Mouse (Mus musculus): Measurements from ENCODE around the gene Gm28372. TPM values are rescaled to one million over a fixed set of nuclear protein-coding genes. Genes with fewer than 3 reads are reported as not detected.
A peak's percentile ranks its signal among the peaks of the same experiment; 100 is the strongest.

Gm28372 gene
- polyA plus RNA-seq, 1 experiment from 2014 or later: not detected

- DNase-seq: no peak
- H3K27me3 ChIP-seq: peaks cover 10% of the 10 kb centered on the region
- peak overlapping the region; percentile 37; the same call in 1 of the 2 replicates for H3K27ac ChIP-seq
- H3K9ac ChIP-seq: peak overlapping the region; percentile 14; the same call in 1 of the 2 replicates
- WGBS (ENCODE audit: insufficient replicate concordance): 62% methylated on average over 2 of the region's 2 CpGs
- 0 out of 2 replicates have a peak overlapping the region, but pooled peaks have one; percentile 17 for H3K4me2 ChIP-seq
- no peak for ATAC-seq (ENCODE audit: low read depth)
- peaks cover 55% of the 10 kb centered on the region for H3K4me1 ChIP-seq (replicated peaks)
- no peaks in the 10 kb centered on the region for H3K9me3 ChIP-seq (replicated peaks)
- H3K4me3 ChIP-seq (replicated peaks): 0 out of 2 replicates have a peak overlapping the region, but pooled peaks have one; percentile 2
- H3K36me3 ChIP-seq: no peaks in the 10 kb centered on the region
These were observed 47.2 kb downstream of the Gm28372 start for GRCm38 (mm10) chr2:130452266-130452665.

GRCm38 (mm10) chr2:130453421-130453820 is 48.4 kb downstream of the Gm28372 start:
- no peaks in the 10 kb centered on the region for H3K36me3 ChIP-seq
- no peak overlapping the region for H3K9ac ChIP-seq
- H3K4me3 ChIP-seq (replicated peaks): no peak overlapping the region
- peaks cover 55% of the 10 kb centered on the region for H3K4me1 ChIP-seq (replicated peaks)
- no peak overlapping the region for H3K4me2 ChIP-seq
- peaks cover 4% of the 10 kb centered on the region for H3K27me3 ChIP-seq
- WGBS (ENCODE audit: insufficient replicate concordance): 76% methylated on average over 6 of the region's 6 CpGs
- H3K9me3 ChIP-seq (replicated peaks): no peaks in the 10 kb centered on the region
- H3K27ac ChIP-seq: no peak overlapping the region
- no peak for ATAC-seq (ENCODE audit: low read depth)
- DNase-seq: no peak

GRCm38 (mm10) chr2:130454748-130455370 is 49.8 kb downstream of the Gm28372 start:
- Histone ChIP-seq H3K27ac (no peak overlapping the region), H3K4me1 (replicated peaks) (peaks cover 45% of the 10 kb centered on the region), H3K36me3 (no peaks in the 10 kb centered on the region), H3K4me2 (no peak overlapping the region), H3K9ac (no peak overlapping the region), H3K9me3 (replicated peaks) (no peaks in the 10 kb centered on the region), H3K27me3 (no peaks in the 10 kb centered on the region), H3K4me3 (replicated peaks) (no peak overlapping the region)
- ATAC-seq (ENCODE audit: low read depth) (no peak), DNase-seq (no peak)
- 66% methylated on average over 6 of the region's 6 CpGs for WGBS (ENCODE audit: insufficient replicate concordance)

Other genes with a start within 250 kb of the Gm28372 start
- 386 and 388 TPM in 2 replicates for gene Snrpb, start 225.8 kb upstream of the Gm28372 start, polyA plus RNA-seq (2015; fragmentation: Nextera tagmentation; extraction: Ambion mirVana)
- not detected in 2 replicates for gene Tmc2, start 210.0 kb upstream of the Gm28372 start, polyA plus RNA-seq (2015; fragmentation: Nextera tagmentation; extraction: Ambion mirVana)
- 271 and 279 TPM in 2 replicates for gene Nop56, start 130.8 kb upstream of the Gm28372 start, polyA plus RNA-seq (2015; fragmentation: Nextera tagmentation; extraction: Ambion mirVana)
- gene Idh3b, start 120.7 kb upstream of the Gm28372 start, polyA plus RNA-seq (2015; fragmentation: Nextera tagmentation; extraction: Ambion mirVana): 117 and 120 TPM in 2 replicates
- 0.03 and 0.10 TPM in 2 replicates for gene Ebf4, start 110.1 kb upstream of the Gm28372 start, polyA plus RNA-seq (2015; fragmentation: Nextera tagmentation; extraction: Ambion mirVana)
- gene Cpxm1, start 7.7 kb upstream of the Gm28372 start, polyA plus RNA-seq (2015; fragmentation: Nextera tagmentation; extraction: Ambion mirVana): 5.3 and 7.2 TPM in 2 replicates
- gene 1700020A23Rik, start within 50 bp of the Gm28372 start, polyA plus RNA-seq (2015; fragmentation: Nextera tagmentation; extraction: Ambion mirVana): not detected in 2 replicates
- not detected in 2 replicates for gene Tmem239, start 1.2 kb downstream of the Gm28372 start, polyA plus RNA-seq (2015; fragmentation: Nextera tagmentation; extraction: Ambion mirVana)
- 46.0 and 47.3 TPM in 2 replicates for gene Vps16, start 19.1 kb downstream of the Gm28372 start, polyA plus RNA-seq (2015; fragmentation: Nextera tagmentation; extraction: Ambion mirVana)
- gene Pced1a, start 19.5 kb downstream of the Gm28372 start, polyA plus RNA-seq (2015; fragmentation: Nextera tagmentation; extraction: Ambion mirVana): 3.5 and 3.8 TPM in 2 replicates
- 29.9 and 34.8 TPM in 2 replicates for gene Ptpra, start 45.0 kb downstream of the Gm28372 start, polyA plus RNA-seq (2015; fragmentation: Nextera tagmentation; extraction: Ambion mirVana)
- 65.7 and 68.3 TPM in 2 replicates for gene Mrps26, start 158.5 kb downstream of the Gm28372 start, polyA plus RNA-seq (2015; fragmentation: Nextera tagmentation; extraction: Ambion mirVana)
- gene Oxt, start 170.9 kb downstream of the Gm28372 start, polyA plus RNA-seq (2015; fragmentation: Nextera tagmentation; extraction: Ambion mirVana): not detected in 2 replicates
- gene Avp, start 177.3 kb downstream of the Gm28372 start, polyA plus RNA-seq (2015; fragmentation: Nextera tagmentation; extraction: Ambion mirVana): not detected in 2 replicates
- 12.0 and 16.8 TPM in 2 replicates for gene Fastkd5, start 224.8 kb downstream of the Gm28372 start, polyA plus RNA-seq (2015; fragmentation: Nextera tagmentation; extraction: Ambion mirVana)
- gene Ubox5, start 224.8 kb downstream of the Gm28372 start, polyA plus RNA-seq (2015; fragmentation: Nextera tagmentation; extraction: Ambion mirVana): 6.2 and 6.5 TPM in 2 replicates
- gene Lzts3, start 237.6 kb downstream of the Gm28372 start, polyA plus RNA-seq (2015; fragmentation: Nextera tagmentation; extraction: Ambion mirVana): 0.95 and 1.3 TPM in 2 replicates

Measured in liver, embryonic 13.5 days (tissue).